Mouse (Mus musculus) spleen, postnatal 4 days (tissue): ENCODE data around the gene Etnk2.

Source experiments
- DNase-seq, 2 experiments: peaks; one replicate each; pipeline ENCODE4 v3.0.0; 2022; ENCODE audit warnings: low spot score in 2 of 2

Etnk2 gene

GRCm38 (mm10) chr1:133351762-133352161, 11.6 kb upstream of the Etnk2 start:
- no peak for DNase-seq

GRCm38 (mm10) chr1:133353371-133353809, 10.0 kb upstream of the Etnk2 start:
- DNase-seq: peak; percentile 75 to 89

GRCm38 (mm10) chr1:133355469-133355868, 7.9 kb upstream of the Etnk2 start:
- DNase-seq: no peak

- no peak for DNase-seq
Measured at GRCm38 (mm10) chr1:133355912-133356311, 7.5 kb upstream of the Etnk2 start.

GRCm38 (mm10) chr1:133356330-133356729, 7.0 kb upstream of the Etnk2 start:
- DNase-seq: peak in 1 of 2 experiments; percentile 44

GRCm38 (mm10) chr1:133361006-133361405, 2.4 kb upstream of the Etnk2 start:
- DNase-seq: no peak

GRCm38 (mm10) chr1:133362103-133362502, 1.3 kb upstream of the Etnk2 start:
- DNase-seq: no peak

GRCm38 (mm10) chr1:133364022-133364630, 754 bp downstream of the Etnk2 start:
- DNase-seq: no peak

GRCm38 (mm10) chr1:133364890-133365289, 1.5 kb downstream of the Etnk2 start:
- no peak for DNase-seq

- no peak for DNase-seq
Measured at GRCm38 (mm10) chr1:133366951-133367605, 3.7 kb downstream of the Etnk2 start.

GRCm38 (mm10) chr1:133367606-133368488, 4.5 kb downstream of the Etnk2 start:
- no peak for DNase-seq

GRCm38 (mm10) chr1:133368644-133369043, 5.3 kb downstream of the Etnk2 start:
- no peak for DNase-seq

- no peak for DNase-seq
Measured at GRCm38 (mm10) chr1:133370352-133370751, 7.0 kb downstream of the Etnk2 start.

GRCm38 (mm10) chr1:133371431-133371830, 8.1 kb downstream of the Etnk2 start:
- DNase-seq: no peak

- no peak for DNase-seq
Measured at GRCm38 (mm10) chr1:133372113-133372512, 8.7 kb downstream of the Etnk2 start.

GRCm38 (mm10) chr1:133375696-133376346, 12.4 kb downstream of the Etnk2 start:
- no peak for DNase-seq

- no peak for DNase-seq
Measured at GRCm38 (mm10) chr1:133377547-133377946, 14.2 kb downstream of the Etnk2 start.

- DNase-seq: no peak
Measured at GRCm38 (mm10) chr1:133379254-133379985, 16.0 kb downstream of the Etnk2 start.

- no peak for DNase-seq
Measured at GRCm38 (mm10) chr1:133379986-133380320, 16.6 kb downstream of the Etnk2 start.

- no peak for DNase-seq
Measured at GRCm38 (mm10) chr1:133380347-133381065, 17.1 kb downstream of the Etnk2 start.

- DNase-seq: no peak
Measured at GRCm38 (mm10) chr1:133382008-133382407, 18.6 kb downstream of the Etnk2 start.
